Mouse (Mus musculus) erythroid progenitor cell, adult 5-6 weeks (primary cell): ENCODE measurements around the gene Mog. TPM values are rescaled to one million over a fixed set of nuclear protein-coding genes. Genes with fewer than 3 reads are reported as not detected.

Source experiments
- total RNA-seq, 2 experiments: library from RNA; stranded (forward) in 1 of 2; stranded (reverse) in 1 of 2; fragments of 150-400 nt in 1 of 2; fragments of 186-747, 209-891 nt in 1 of 2; gene quantifications; 2 replicates each; pipeline versions ENCODE4 v1.2.3 to v1.2.4; 2015 to 2017; ENCODE audit warnings: low replicate concordance in 2 of 2

Gene Mog
- total RNA-seq, 2 experiments from 2014 or later = not detected

Other genes starting within 250 kb of the Mog start
- not detected in 2 replicates for gene H2-M10.6, start 211.2 kb downstream of the Mog start, total RNA-seq (2015; ENCODE audit: low replicate concordance)
- gene H2-M10.6, start 211.2 kb downstream of the Mog start, total RNA-seq (2017; ENCODE audit: low replicate concordance) = not detected in 2 replicates
- gene Trim26, start 186.3 kb downstream of the Mog start, total RNA-seq (2015; ENCODE audit: low replicate concordance) = 41.8 and 46.5 TPM in 2 replicates
- 13.9 and 15.8 TPM in 2 replicates for gene Trim26, start 186.3 kb downstream of the Mog start, total RNA-seq (2017; ENCODE audit: low replicate concordance)
- gene Trim15, start 156.2 kb downstream of the Mog start, total RNA-seq (2015; ENCODE audit: low replicate concordance) = 2.2 TPM in 1 of 2 replicates, not detected in the other
- gene Trim15, start 156.2 kb downstream of the Mog start, total RNA-seq (2017; ENCODE audit: low replicate concordance) = 0.51 and 1.4 TPM in 2 replicates
- gene Trim10, start 153.8 kb downstream of the Mog start, total RNA-seq (2015; ENCODE audit: low replicate concordance) = 270 and 287 TPM in 2 replicates
- gene Trim10, start 153.8 kb downstream of the Mog start, total RNA-seq (2017; ENCODE audit: low replicate concordance) = 428 and 543 TPM in 2 replicates
- not detected in 2 replicates for gene Trim40, start 133.3 kb downstream of the Mog start, total RNA-seq (2015; ENCODE audit: low replicate concordance)
- 1.8 TPM in 1 of 2 replicates, not detected in the other for gene Trim40, start 133.3 kb downstream of the Mog start, total RNA-seq (2017; ENCODE audit: low replicate concordance)
- not detected in 2 replicates for gene Trim31, start 125.3 kb downstream of the Mog start, total RNA-seq (2015; ENCODE audit: low replicate concordance)
- gene Trim31, start 125.3 kb downstream of the Mog start, total RNA-seq (2017; ENCODE audit: low replicate concordance) = not detected in 2 replicates
- not detected in 2 replicates for gene Rnf39, start 80.5 kb downstream of the Mog start, total RNA-seq (2015; ENCODE audit: low replicate concordance)
- gene Rnf39, start 80.5 kb downstream of the Mog start, total RNA-seq (2017; ENCODE audit: low replicate concordance) = not detected in 2 replicates
- gene Ppp1r11, start 71.7 kb downstream of the Mog start, total RNA-seq (2015; ENCODE audit: low replicate concordance) = 8.6 and 24.3 TPM in 2 replicates
- 2.2 and 10.8 TPM in 2 replicates for gene Ppp1r11, start 71.7 kb downstream of the Mog start, total RNA-seq (2017; ENCODE audit: low replicate concordance)
- 6.7 and 32.4 TPM in 2 replicates for gene Znrd1, start 64.8 kb downstream of the Mog start, total RNA-seq (2015; ENCODE audit: low replicate concordance)
- 4.4 TPM in 1 of 2 replicates, not detected in the other for gene Znrd1, start 64.8 kb downstream of the Mog start, total RNA-seq (2017; ENCODE audit: low replicate concordance)
- gene Znrd1as, start 64.8 kb downstream of the Mog start, total RNA-seq (2015; ENCODE audit: low replicate concordance) = 9.6 TPM in 1 of 2 replicates, not detected in the other
- gene Znrd1as, start 64.8 kb downstream of the Mog start, total RNA-seq (2017; ENCODE audit: low replicate concordance) = 9.8 TPM in 1 of 2 replicates, not detected in the other
- not detected in 2 replicates for gene 2410137M14Rik, start 42.2 kb downstream of the Mog start, total RNA-seq (2015; ENCODE audit: low replicate concordance)
- gene 2410137M14Rik, start 42.2 kb downstream of the Mog start, total RNA-seq (2017; ENCODE audit: low replicate concordance) = not detected in 2 replicates
- not detected in 2 replicates for gene H2-M5, start 33.9 kb downstream of the Mog start, total RNA-seq (2015; ENCODE audit: low replicate concordance)
- gene H2-M5, start 33.9 kb downstream of the Mog start, total RNA-seq (2017; ENCODE audit: low replicate concordance) = not detected in 2 replicates
- gene Zfp57, start 22.2 kb downstream of the Mog start, total RNA-seq (2015; ENCODE audit: low replicate concordance) = not detected in 2 replicates
- gene Zfp57, start 22.2 kb downstream of the Mog start, total RNA-seq (2017; ENCODE audit: low replicate concordance) = not detected in 2 replicates
- gene Gabbr1, start 22.6 kb upstream of the Mog start, total RNA-seq (2015; ENCODE audit: low replicate concordance) = 3.8 and 11.5 TPM in 2 replicates
- gene Gabbr1, start 22.6 kb upstream of the Mog start, total RNA-seq (2017; ENCODE audit: low replicate concordance) = 0.51 and 1.5 TPM in 2 replicates
- gene Olfr90, start 65.1 kb upstream of the Mog start, total RNA-seq (2015; ENCODE audit: low replicate concordance) = not detected in 2 replicates
- gene Olfr90, start 65.1 kb upstream of the Mog start, total RNA-seq (2017; ENCODE audit: low replicate concordance) = not detected in 2 replicates
- gene Olfr91, start 74.9 kb upstream of the Mog start, total RNA-seq (2015; ENCODE audit: low replicate concordance) = not detected in 2 replicates
- gene Olfr91, start 74.9 kb upstream of the Mog start, total RNA-seq (2017; ENCODE audit: low replicate concordance) = not detected in 2 replicates
- not detected in 2 replicates for gene Olfr92, start 96.7 kb upstream of the Mog start, total RNA-seq (2015; ENCODE audit: low replicate concordance)
- gene Olfr92, start 96.7 kb upstream of the Mog start, total RNA-seq (2017; ENCODE audit: low replicate concordance) = not detected in 2 replicates
- not detected in 2 replicates for gene Olfr93, start 138.1 kb upstream of the Mog start, total RNA-seq (2015; ENCODE audit: low replicate concordance)
- gene Olfr93, start 138.1 kb upstream of the Mog start, total RNA-seq (2017; ENCODE audit: low replicate concordance) = not detected in 2 replicates
- gene Ubd, start 170.5 kb upstream of the Mog start, total RNA-seq (2015; ENCODE audit: low replicate concordance) = 4.0 TPM in 1 of 2 replicates, not detected in the other
- gene Ubd, start 170.5 kb upstream of the Mog start, total RNA-seq (2017; ENCODE audit: low replicate concordance) = 4.5 and 8.9 TPM in 2 replicates
- not detected in 2 replicates for gene Olfr94, start 177.6 kb upstream of the Mog start, total RNA-seq (2015; ENCODE audit: low replicate concordance)
- not detected in 2 replicates for gene Olfr94, start 177.6 kb upstream of the Mog start, total RNA-seq (2017; ENCODE audit: low replicate concordance)
- gene Olfr95, start 189.7 kb upstream of the Mog start, total RNA-seq (2015; ENCODE audit: low replicate concordance) = not detected in 2 replicates
- gene Olfr95, start 189.7 kb upstream of the Mog start, total RNA-seq (2017; ENCODE audit: low replicate concordance) = not detected in 2 replicates
- gene Olfr96, start 196.7 kb upstream of the Mog start, total RNA-seq (2015; ENCODE audit: low replicate concordance) = not detected in 2 replicates
- not detected in 2 replicates for gene Olfr96, start 196.7 kb upstream of the Mog start, total RNA-seq (2017; ENCODE audit: low replicate concordance)
- not detected in 2 replicates for gene Olfr97, start 213.9 kb upstream of the Mog start, total RNA-seq (2015; ENCODE audit: low replicate concordance)
- gene Olfr97, start 213.9 kb upstream of the Mog start, total RNA-seq (2017; ENCODE audit: low replicate concordance) = not detected in 2 replicates
- not detected in 2 replicates for gene Olfr98, start 240.4 kb upstream of the Mog start, total RNA-seq (2015; ENCODE audit: low replicate concordance)
- gene Olfr98, start 240.4 kb upstream of the Mog start, total RNA-seq (2017; ENCODE audit: low replicate concordance) = not detected in 2 replicates
- gene H2-M3, start 246.8 kb upstream of the Mog start, total RNA-seq (2015; ENCODE audit: low replicate concordance) = 1.3 TPM in 1 of 2 replicates, not detected in the other
- 5.3 and 6.8 TPM in 2 replicates for gene H2-M3, start 246.8 kb upstream of the Mog start, total RNA-seq (2017; ENCODE audit: low replicate concordance)